Mouse (Mus musculus) liver, adult (tissue): ENCODE data around the gene Rpl3.

Experiments
- GATA4 ChIP-seq: IDR thresholded peaks from 2 replicates; pipeline ENCODE4 v1.6.1; 2014; ENCODE audit warnings: mild to moderate bottlenecking, low read length; ENCODE audit not compliant: insufficient replicate concordance

Rpl3 gene

DNA sequence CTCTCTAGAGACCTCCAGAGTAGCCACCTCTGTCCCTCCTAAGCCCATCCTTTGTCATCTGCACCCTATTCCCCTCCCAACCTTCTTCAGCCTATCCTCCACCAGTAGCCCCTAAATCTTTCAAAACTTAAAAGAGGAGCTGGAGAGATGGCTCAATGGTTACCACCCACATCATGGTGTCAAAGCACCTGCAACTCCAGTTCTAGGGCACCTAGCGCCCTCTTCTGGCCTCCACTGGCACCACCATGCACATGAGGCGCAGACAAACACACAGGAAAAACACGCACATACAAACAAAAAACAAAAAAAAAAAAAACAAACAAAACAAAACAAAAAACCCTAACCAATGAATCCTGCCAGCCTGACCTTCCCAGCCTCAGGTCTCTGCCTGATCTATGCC is 25.1 kb downstream of the Rpl3 start:
- TF ChIP-seq GATA4: no peak

DNA sequence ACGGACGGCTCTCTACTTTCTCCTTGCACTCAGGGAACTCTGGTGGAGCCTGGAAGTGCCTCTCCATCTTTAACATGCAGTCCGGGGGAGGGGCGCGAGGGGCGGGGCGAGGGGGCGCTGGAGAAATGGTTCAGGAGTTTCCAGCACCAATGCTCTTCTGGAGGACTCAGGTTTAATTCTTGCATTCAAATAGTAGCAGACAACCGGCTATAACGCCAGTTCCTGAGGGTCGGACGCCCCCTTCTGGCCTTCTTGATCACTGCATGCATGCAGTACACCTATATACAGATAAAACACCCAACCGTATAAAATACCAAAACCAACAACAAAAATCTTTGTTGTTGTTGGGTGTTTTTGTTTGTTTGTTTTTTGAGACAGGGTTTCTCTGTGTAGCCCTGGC is 26.3 kb downstream of the Rpl3 start:
- TF ChIP-seq GATA4: no peak

DNA sequence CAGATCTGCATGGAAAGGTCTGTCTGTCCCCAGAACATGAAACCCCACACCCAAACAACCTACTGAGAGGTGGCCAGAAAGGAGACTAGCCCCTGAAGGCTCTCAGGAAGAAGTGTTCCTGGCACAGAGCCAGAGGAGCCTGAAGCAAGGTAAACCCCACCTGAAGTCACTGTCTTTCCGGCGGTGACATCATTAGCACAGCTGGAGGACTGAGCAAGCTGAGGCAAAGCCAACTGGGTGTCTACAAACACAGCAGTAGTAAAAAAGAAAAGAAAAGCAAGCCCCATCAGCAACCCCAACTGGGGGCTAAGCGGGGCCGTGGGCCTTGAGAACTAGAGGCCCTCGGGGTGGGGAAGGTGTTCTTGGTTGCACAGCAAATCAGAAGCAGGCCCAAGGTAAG is 26.7 kb downstream of the Rpl3 start:
- no peak for TF ChIP-seq GATA4

DNA sequence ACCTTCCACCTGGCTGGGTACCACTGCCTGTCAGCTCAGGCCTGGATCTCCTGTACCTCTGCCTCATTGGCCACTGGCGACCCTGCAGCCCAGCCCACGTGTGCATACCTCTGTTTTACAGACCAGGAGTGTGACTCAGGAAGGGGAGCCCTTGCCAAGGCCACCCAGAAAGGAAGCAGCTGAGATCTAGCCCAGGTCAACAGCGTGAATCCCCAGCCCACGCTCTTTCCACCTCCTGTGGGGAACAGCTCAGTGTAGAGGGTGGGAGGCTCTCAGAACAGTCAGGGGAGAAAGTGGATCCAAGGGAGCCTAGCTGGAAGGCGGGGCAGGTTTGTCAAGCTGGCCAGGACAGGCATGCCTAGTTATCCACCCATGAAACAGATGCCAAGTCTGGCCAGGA is 28.8 kb downstream of the Rpl3 start:
- TF ChIP-seq GATA4: no peak

DNA sequence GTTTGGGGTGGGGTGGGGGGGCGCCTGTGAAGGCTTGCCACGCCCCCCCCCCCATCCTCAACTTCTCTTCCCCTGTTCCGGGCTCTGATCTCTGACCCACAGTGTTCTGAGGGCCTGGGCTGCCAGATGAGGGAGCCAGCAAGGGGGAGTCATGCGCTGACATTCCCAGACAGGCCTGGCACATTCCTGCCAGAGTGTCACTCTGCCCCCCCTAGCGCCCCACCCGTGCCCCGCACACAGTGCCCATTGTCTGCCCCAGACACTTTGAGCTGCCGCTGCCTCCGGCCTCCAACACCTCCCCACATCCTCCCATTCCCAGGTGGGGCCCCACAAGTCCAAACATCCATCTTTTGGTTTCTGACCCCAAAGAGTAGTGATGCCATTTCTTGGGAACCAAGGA is 29.3 kb downstream of the Rpl3 start:
- no peak for TF ChIP-seq GATA4

DNA sequence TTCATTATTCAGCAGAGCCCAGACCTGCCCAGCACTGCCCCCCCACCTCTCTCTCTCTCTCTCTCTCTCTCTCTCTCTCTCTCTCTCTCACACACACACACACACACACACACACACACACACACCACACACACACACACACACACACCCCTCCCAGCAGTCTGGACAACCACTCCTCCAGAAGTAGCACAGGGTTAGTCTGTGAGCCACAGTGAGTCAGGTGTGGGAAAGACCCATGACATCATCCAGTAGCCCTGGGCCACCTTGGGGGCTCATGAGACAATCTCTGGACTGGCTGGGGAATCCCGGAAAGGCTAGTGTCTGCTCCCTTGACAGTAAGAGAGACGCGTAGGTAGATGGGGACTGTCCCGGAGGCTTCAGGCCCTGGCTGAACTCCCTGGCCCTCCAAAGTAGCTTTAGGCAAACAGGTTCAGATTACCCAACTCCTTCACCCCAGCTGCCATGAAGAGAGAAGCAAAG is 30.6 kb downstream of the Rpl3 start:
- no peak for TF ChIP-seq GATA4

DNA sequence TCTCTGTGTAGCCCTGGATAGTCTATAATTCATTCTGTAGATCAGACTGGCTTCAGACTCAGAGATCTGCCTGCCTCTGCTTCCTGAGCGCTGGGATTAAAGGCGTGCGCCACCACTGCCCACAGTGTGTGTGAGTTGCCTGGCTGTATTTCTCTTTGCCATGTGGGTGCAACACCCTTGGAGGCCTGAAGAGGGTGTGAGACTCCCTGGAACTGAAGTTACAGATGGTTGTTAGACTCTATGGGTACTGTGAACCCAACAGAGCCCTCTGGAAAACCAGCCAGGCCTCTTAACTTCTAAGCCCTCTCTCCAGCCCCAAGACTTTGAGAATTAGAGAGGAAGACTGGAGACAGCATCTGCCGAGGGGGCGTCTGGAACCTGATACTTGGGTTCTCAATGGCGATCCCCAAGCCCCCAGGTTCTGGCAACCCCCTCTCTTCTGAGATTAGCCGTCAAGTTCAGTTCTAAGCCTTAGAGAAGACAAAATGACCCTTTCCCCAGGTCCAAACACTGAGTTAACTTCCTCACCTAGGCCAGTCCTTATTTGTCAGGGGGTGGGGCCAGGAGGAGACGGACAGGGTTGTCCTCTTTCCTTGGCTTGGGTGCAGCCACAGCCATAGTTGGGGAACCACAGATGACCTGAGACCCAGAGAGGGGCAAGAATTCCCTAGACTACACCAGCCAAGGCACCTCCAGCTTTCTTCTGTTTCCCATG is 31.2 kb downstream of the Rpl3 start:
- TF ChIP-seq GATA4: no peak

DNA sequence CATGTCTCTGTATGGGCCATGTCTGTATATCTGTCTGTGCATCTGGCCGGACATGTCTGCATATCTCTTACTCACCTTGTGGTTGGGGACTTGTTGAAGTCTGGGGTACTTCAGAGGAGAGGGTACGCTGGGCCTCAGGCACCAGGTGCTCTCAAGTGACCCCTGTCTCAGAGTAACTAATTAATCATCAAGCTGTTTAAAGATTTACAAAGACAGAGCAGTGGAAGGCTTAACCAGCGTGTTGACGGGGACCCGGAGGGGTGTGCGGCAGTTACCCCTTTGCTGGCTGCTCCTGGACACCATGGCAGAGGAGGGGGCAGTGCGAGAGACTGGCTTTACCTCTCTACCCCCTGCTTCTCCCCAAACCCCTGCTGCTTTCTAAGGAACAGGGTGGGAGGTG is 32.1 kb downstream of the Rpl3 start:
- TF ChIP-seq GATA4: no peak

DNA sequence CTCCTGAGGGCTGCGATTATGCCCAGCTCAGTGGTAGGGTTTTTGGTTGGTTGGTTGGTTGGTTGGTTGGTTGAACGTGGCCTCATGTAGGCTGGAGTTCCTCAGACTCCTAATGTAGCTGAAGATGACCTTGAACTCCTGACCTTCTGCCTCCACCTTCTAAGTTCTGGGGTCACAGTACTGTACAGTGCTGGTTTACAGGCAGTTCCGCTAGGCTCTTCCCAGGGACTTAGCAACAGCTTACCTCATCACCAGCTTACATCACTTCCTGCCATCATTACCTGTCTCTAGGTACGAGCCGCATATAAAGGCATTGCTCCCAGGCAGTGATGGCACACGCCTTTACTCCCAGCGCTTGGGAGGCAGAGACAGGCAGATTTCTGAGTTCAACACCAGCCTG is 33.5 kb downstream of the Rpl3 start:
- TF ChIP-seq GATA4: no peak

DNA sequence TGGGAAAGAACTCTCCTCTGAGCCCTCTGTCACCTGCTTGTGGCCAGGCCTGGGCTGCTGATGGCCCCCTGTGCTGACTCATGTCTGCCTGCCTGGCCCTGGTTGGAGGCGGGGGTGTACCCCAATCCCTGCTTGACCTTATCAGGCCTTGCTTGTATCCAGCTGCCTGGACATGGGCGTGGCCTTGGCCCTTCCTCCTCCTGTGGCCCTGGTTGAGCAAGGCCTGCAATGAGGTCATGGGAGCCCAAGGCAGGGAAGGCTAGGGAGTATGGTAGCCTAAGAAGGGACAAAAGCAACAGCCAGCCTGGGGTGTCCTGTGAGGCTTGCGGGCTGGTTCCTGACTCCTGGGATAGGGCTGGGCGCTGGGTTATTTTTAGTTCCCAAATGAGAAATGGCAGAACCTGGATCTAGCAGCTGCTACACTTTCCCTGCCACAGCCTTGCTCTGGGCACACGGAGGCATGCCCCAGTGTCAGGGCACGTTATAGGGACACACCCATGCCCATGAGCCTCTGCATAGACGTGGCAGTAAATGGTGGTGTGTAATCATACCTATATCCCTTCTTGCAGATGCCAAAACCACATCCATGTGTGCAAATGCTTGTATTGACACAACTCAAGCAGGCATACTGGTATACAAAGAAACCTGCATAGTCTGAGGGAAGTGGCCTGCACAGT is 37.5 kb downstream of the Rpl3 start:
- TF ChIP-seq GATA4: no peak

DNA sequence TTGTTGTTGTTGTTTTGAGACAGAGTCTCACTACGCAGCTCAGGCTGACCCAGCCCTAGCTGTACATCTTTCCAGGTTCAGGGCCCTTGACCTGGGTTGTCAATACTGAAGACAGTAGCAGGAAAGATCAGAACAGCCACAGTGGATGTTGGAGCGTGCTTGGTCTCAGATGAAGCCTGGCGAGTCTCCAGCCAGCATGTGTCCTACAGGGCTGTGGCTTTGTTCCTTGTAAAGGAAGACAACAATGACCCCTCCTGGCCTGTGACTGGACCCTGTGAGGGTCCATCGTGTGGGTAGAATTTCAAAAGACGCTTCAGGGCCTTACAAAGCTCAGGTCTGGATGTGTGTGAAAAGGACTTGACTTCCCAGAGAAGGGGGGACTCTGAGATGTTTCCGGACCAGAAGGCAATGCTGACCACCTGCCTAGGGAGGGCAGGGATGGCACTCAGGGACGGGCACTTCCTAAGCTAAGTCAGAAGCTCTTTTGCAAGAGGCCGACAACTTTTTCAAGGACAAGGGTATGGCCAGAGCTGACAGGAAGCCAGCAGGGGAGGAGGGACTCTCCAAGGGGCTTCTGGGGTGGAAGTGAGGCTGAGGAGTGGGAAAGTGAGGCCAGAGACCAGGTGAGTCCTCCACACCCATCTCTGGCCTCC is 38.2 kb downstream of the Rpl3 start:
- no peak for TF ChIP-seq GATA4

DNA sequence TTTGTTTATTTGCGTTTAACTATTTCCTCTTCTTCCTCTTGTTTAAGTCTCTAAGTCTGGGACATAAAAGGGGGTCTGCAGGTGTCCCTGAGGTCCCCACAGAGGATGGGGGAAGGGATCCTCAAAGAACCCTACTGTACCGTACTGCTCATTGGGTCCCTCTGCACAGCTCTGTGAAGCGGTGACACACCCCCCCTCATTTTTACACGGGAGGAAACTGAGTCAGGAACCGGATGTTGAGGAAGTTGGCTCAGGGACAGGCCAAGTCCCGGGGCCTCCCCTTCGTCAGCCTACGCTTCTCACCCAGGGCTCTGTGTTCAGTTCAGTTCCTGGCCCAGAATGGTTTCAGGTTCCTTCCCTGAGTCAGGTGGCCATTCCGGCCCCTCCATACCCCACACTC is 39.9 kb downstream of the Rpl3 start:
- no peak for TF ChIP-seq GATA4

DNA sequence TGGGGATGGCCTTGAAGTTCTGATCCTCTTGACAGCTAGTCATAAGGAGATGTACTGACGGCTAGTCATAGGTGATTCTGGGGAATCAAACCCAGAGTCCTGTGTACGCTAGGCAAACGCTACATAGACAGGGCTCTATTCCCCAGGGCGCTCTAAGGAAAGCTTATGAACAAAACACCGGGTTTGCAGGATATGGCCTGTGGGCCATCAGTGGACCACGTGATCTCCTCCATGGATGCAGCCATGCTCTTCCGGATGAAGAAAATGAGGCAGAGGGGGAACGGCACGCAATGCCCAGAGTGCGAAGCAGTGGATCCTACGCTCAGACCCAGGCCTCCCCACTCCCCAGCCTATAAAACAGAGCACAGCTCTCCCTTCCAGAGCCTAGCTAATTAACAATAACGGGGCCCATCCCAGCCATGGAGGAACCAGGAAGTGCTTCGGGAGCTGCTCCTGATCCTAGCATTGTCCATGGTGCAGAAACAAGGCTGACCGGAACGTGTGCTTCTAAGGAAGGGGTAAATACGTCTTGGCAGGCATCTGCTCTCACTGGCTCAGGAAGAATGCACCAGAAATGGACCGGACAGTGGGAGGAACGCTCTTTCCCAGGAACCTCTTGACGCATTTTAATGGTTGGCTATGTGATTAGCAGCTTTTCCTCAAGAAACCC is 40.4 kb downstream of the Rpl3 start:
- no peak for TF ChIP-seq GATA4

DNA sequence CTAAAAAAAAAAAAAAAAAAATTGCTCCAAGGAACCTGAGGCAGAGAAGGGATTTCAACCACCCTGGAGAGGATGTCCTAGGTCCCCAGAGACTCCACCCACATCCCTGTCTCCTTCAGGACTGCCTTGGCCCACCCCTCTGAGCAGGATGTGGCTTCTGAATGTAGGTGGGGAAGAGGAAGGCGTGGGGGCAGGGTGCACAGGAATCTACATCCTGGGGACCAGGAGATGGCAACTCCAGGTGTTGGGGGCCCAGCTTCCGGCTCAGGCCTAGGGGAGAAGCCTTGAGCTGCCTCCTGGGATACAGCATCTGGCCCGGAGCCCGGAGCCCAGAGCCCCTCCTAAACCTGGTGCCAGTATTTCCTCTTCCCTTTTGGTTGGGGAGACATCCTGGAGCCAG is 41.6 kb downstream of the Rpl3 start:
- no peak for TF ChIP-seq GATA4

DNA sequence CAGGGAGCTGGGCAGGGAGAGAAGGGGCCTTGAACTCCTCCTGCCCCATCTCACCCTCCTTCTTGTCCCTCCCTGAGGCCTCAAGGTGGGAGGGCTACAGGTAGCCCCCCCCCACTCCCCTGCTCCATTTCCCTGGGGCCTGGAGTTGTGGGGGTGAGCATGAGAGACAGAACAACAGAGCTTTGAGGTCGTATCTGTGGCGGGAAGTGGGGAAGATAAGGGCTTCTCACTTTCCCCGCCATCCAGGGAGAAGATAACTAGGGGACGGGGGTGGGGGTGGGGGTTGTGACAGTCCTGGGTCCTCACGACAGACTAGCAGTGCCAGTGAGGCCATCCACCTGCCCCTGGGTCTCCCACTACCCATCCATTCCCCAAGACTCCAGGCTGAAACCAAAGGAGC is 43.7 kb downstream of the Rpl3 start:
- no peak for TF ChIP-seq GATA4

DNA sequence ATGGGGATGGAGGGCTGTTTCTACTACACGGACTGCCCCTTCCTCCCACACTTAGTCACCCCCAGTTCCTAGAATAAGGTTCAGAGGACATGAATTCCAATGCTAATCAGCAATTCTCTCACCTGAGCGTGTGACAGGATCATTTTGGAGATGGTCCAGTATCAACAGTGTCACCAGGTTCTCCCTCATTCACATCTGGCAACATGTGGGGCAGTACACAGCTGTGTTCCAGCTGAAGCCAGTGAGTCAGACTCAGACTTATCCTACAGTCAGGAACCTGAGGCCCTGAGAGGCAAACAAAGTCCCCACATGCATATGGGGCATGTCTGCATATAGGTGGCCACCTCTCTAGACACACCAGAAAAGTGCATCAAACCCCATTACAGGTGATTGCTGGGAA is 44.4 kb downstream of the Rpl3 start:
- TF ChIP-seq GATA4: no peak
